Mouse (Mus musculus) forebrain, embryonic 12.5 days (tissue): ENCODE measurements around the gene Tmem131. TPM values are rescaled to one million over a fixed set of nuclear protein-coding genes. Genes with fewer than 3 reads are reported as not detected.

ENCODE experiments used
- ATAC-seq: fragments of 200-750 bp; cut with Nextera tagmentation; 2 replicates; pipeline ENCODE4 v1.8.0; 2017; ENCODE audit warnings: moderate TSS enrichment; ENCODE audit not compliant: low FRiP score
- H3K27ac ChIP-seq: fragments of 300-500 bp; sonication (generic); 2 replicates; pipeline ENCODE4 v1.5.1; 2016; ENCODE audit warnings: mild to moderate bottlenecking
- H3K27me3 ChIP-seq: fragments of 300-500 bp; sonication (generic); 2 replicates; pipeline ENCODE4 v1.6.1; 2016; ENCODE audit warnings: mild to moderate bottlenecking
- H3K36me3 ChIP-seq: fragments of 300-500 bp; sonication (generic); replicated peaks from 2 replicates; pipeline ENCODE4 v1.6.1; 2016; ENCODE audit warnings: mild to moderate bottlenecking
- H3K4me1 ChIP-seq: fragments of 300-500 bp; sonication (generic); 2 replicates; pipeline ENCODE4 v1.6.1; 2016
- H3K4me2 ChIP-seq: fragments of 300-500 bp; sonication (generic); 2 replicates; pipeline ENCODE4 v1.6.1; 2016; ENCODE audit warnings: mild to moderate bottlenecking, moderate library complexity
- H3K4me3 ChIP-seq: fragments of 300-500 bp; sonication (generic); replicated peaks from 2 replicates; pipeline ENCODE4 v1.5.1; 2016; ENCODE audit warnings: mild to moderate bottlenecking
- H3K9ac ChIP-seq: fragments of 300-500 bp; sonication (generic); 2 replicates; pipeline ENCODE4 v1.6.1; 2016; ENCODE audit warnings: mild to moderate bottlenecking
- H3K9me3 ChIP-seq: fragments of 300-500 bp; sonication (generic); 2 replicates; pipeline ENCODE4 v1.6.1; 2016
- WGBS: fragments of 180-500 bp; shearing (Covaris S2); methylation state at CpG from one replicate; pipeline ENCODE4 v1.1.7; 2016; 5-methylcytosine and 5-hydroxymethylcytosine counted together
- polyA plus RNA-seq: library from polyadenylated mRNA; unstranded; fragments of >200 nt; fragmentation: Nextera tagmentation; extraction: Ambion mirVana; gene quantifications from 2 replicates; pipeline ENCODE4 v1.2.1, GENCODE M21; 2016

Gene Tmem131
- polyA plus RNA-seq, 1 experiment from 2014 or later, result 20.4 TPM

GRCm38 (mm10) chr1:36806181-36806905, 137.1 kb downstream of the Tmem131 start:
- no peak overlapping the region for H3K27ac ChIP-seq
- no peaks in the 10 kb centered on the region for H3K4me1 ChIP-seq
- no peak overlapping the region for H3K4me3 ChIP-seq
- no peaks in the 10 kb centered on the region for H3K27me3 ChIP-seq
- no peak overlapping the region for H3K9ac ChIP-seq
- H3K9me3 ChIP-seq, result no peaks in the 10 kb centered on the region
- no peak for ATAC-seq
- WGBS, result 96% methylated on average over 7 of the region's 7 CpGs
- no peak overlapping the region for H3K4me2 ChIP-seq
- peaks cover 93% of the 10 kb centered on the region for H3K36me3 ChIP-seq

GRCm38 (mm10) chr1:36804833-36805232, 138.6 kb downstream of the Tmem131 start:
- Histone ChIP-seq H3K36me3 (peaks cover 83% of the 10 kb centered on the region), H3K27ac (no peak overlapping the region), H3K4me2 (no peak overlapping the region), H3K9ac (no peak overlapping the region), H3K4me1 (no peaks in the 10 kb centered on the region), H3K9me3 (no peaks in the 10 kb centered on the region), H3K27me3 (no peaks in the 10 kb centered on the region), H3K4me3 (no peak overlapping the region)
- ATAC-seq, result no peak
- whole genome bisulfite sequencing, result 96% methylated on average over 4 of the region's 4 CpGs

DNA sequence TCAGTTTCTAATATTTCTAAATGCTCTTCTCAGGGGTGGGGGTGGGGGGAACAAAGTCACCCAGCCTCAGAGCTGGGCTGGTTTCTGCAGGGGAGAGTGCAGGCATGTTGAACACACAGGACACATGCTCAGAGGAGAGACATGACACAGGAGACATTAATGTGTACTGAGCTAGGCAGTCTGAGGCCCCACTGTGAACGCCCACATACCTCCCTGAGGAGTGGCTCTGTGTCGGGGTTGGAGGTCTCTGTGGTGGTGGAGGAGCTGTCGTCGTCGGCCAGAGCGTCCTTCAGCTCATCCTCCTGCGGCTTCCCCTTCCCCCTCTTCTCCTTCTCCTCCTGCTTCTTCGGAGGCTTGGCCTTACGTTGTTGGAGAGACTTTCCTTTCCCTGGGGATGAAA, 139.2 kb downstream of the Tmem131 start:
- Histone ChIP-seq H3K9ac (no peak overlapping the region), H3K9me3 (no peaks in the 10 kb centered on the region), H3K4me2 (no peak overlapping the region), H3K36me3 (peaks cover 83% of the 10 kb centered on the region), H3K4me3 (no peak overlapping the region), H3K27me3 (no peaks in the 10 kb centered on the region), H3K27ac (no peak overlapping the region), H3K4me1 (no peaks in the 10 kb centered on the region)
- WGBS, result 91% methylated on average over 9 of the region's 9 CpGs
- ATAC-seq, result no peak

- no peaks in the 10 kb centered on the region for H3K4me1 ChIP-seq
- no peak for ATAC-seq
- no peak overlapping the region for H3K27ac ChIP-seq
- peaks cover 85% of the 10 kb centered on the region for H3K36me3 ChIP-seq
- WGBS, result 88% methylated on average over 3 of the region's 3 CpGs
- H3K9me3 ChIP-seq, result no peaks in the 10 kb centered on the region
- H3K4me2 ChIP-seq, result no peak overlapping the region
- no peaks in the 10 kb centered on the region for H3K27me3 ChIP-seq
- no peak overlapping the region for H3K9ac ChIP-seq
- no peak overlapping the region for H3K4me3 ChIP-seq
Observed at GRCm38 (mm10) chr1:36800379-36801011, 143.0 kb downstream of the Tmem131 start.

DNA sequence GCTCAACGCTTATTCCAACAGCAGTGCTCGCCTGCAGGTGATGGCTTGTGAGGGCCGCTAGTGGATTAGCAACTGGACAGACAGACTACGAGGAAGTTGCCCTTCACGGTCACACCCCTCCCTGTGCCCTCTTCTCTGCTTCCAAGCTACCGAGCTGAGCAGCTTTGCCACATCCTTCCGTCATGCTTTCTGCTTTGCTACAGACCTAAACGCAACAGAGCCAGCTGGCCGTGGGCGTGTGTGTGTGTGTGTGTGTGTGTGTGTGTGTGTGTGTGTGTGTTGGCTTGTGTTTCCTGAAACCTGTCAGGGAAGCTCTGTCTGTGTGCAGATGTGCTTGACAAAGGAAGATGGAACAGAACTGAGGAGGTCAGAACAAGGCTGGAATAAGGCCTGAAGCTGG, 146.0 kb downstream of the Tmem131 start:
- H3K36me3 ChIP-seq, result peaks cover 88% of the 10 kb centered on the region
- no peaks in the 10 kb centered on the region for H3K4me1 ChIP-seq
- no peak overlapping the region for H3K4me2 ChIP-seq
- no peaks in the 10 kb centered on the region for H3K9me3 ChIP-seq
- ATAC-seq, result no peak
- H3K27me3 ChIP-seq, result no peaks in the 10 kb centered on the region
- WGBS, result 87% methylated on average over 10 of the region's 10 CpGs
- H3K9ac ChIP-seq, result no peak overlapping the region
- H3K4me3 ChIP-seq, result no peak overlapping the region
- no peak overlapping the region for H3K27ac ChIP-seq

DNA sequence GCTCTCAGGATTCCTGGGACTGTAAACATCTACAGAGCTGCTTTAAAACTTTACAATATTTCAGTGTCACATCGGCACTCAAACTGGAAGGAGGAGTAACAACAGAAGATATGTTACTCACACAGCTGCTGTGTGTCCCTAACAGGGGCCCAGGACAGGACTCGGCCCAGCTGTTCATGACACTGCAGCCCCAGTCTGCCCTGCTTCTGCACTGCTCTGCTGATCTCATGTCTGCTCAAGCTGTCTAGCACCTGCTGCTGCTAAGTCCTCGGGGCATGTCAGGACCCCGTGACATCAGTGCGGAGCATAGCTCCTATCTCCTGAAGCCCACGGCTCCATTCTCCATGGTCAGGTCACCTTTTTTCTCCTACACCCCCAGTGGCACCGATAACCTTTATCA, 146.8 kb downstream of the Tmem131 start:
- Histone ChIP-seq H3K9me3 (no peaks in the 10 kb centered on the region), H3K4me1 (no peaks in the 10 kb centered on the region), H3K27ac (no peak overlapping the region), H3K4me3 (no peak overlapping the region), H3K4me2 (no peak overlapping the region), H3K36me3 (peaks cover 84% of the 10 kb centered on the region), H3K9ac (no peak overlapping the region), H3K27me3 (no peaks in the 10 kb centered on the region)
- no peak for ATAC-seq
- WGBS, result 98% methylated on average over 7 of the region's 7 CpGs

DNA sequence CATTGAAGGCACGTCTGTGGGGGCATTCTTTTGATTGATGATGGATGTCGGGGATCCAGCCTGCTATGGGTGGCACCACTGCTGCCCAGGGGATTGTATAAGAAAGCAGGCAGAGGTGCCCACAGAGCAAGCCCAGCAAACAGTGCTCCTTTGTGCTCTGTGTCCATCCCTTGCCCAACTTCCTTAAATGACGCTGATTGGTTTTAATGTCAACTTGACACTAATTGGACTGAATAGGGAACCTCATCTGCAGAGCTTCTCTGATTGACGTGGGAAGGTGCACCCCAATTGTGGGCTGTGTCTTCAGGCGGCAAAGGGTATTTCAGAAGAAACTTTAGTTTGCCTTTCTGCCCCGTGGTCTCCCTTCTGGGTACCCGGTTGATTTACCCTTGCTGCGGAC, 154.1 kb downstream of the Tmem131 start:
- Histone ChIP-seq H3K4me3 (no peak overlapping the region), H3K27ac (no peak overlapping the region), H3K9ac (no peak overlapping the region), H3K4me1 (peaks cover 12% of the 10 kb centered on the region; the same call in 1 of the 2 replicates), H3K36me3 (peaks cover 33% of the 10 kb centered on the region), H3K4me2 (no peak overlapping the region), H3K9me3 (no peaks in the 10 kb centered on the region), H3K27me3 (no peaks in the 10 kb centered on the region)
- WGBS, result 76% methylated on average over 8 of the region's 8 CpGs
- no peak for ATAC-seq

- ATAC-seq, result no peak
- Histone ChIP-seq H3K27ac (no peak overlapping the region), H3K9ac (no peak overlapping the region), H3K4me1 (peaks cover 12% of the 10 kb centered on the region; the same call in 1 of the 2 replicates), H3K9me3 (no peaks in the 10 kb centered on the region), H3K27me3 (no peaks in the 10 kb centered on the region), H3K4me3 (no peak overlapping the region), H3K4me2 (no peak overlapping the region), H3K36me3 (peaks cover 7% of the 10 kb centered on the region)
- 95% methylated on average over 7 of the region's 7 CpGs for WGBS
Observed at GRCm38 (mm10) chr1:36786377-36786776, 157.1 kb downstream of the Tmem131 start.

- Histone ChIP-seq H3K36me3 (no peaks in the 10 kb centered on the region), H3K9me3 (no peaks in the 10 kb centered on the region), H3K4me3 (peak overlapping the region; percentile 43), H3K4me2 (peak overlapping the region; percentile 86), H3K4me1 (peaks cover 12% of the 10 kb centered on the region; the same call in 1 of the 2 replicates), H3K27ac (no peak overlapping the region), H3K9ac (peak overlapping the region; percentile 63), H3K27me3 (no peaks in the 10 kb centered on the region)
- 2% methylated on average over 16 of the region's 16 CpGs for WGBS
- ATAC-seq, result peak; percentile 60
Observed at GRCm38 (mm10) chr1:36785238-36785641, 158.2 kb downstream of the Tmem131 start.

GRCm38 (mm10) chr1:36784365-36785134, 158.9 kb downstream of the Tmem131 start:
- Histone ChIP-seq H3K27ac (peak overlapping the region; percentile 53; the same call in 1 of the 2 replicates), H3K36me3 (no peaks in the 10 kb centered on the region), H3K9me3 (no peaks in the 10 kb centered on the region), H3K27me3 (no peaks in the 10 kb centered on the region), H3K4me1 (peaks cover 12% of the 10 kb centered on the region; the same call in 1 of the 2 replicates), H3K4me3 (peak overlapping the region; percentile 43), H3K9ac (peak overlapping the region; percentile 63), H3K4me2 (peak overlapping the region; percentile 86)
- peak; percentile 88 for ATAC-seq
- WGBS, result 4% methylated on average over 20 of the region's 20 CpGs

- no peak overlapping the region for H3K4me3 ChIP-seq
- no peak overlapping the region for H3K27ac ChIP-seq
- no peaks in the 10 kb centered on the region for H3K9me3 ChIP-seq
- no peaks in the 10 kb centered on the region for H3K36me3 ChIP-seq
- H3K4me2 ChIP-seq, result no peak overlapping the region
- H3K4me1 ChIP-seq, result peaks cover 12% of the 10 kb centered on the region; the same call in 1 of the 2 replicates
- H3K9ac ChIP-seq, result no peak overlapping the region
- no peaks in the 10 kb centered on the region for H3K27me3 ChIP-seq
- ATAC-seq, result no peak
- WGBS, result 85% methylated on average over 11 of the region's 11 CpGs
Observed at GRCm38 (mm10) chr1:36782476-36782875, 161.0 kb downstream of the Tmem131 start.

DNA sequence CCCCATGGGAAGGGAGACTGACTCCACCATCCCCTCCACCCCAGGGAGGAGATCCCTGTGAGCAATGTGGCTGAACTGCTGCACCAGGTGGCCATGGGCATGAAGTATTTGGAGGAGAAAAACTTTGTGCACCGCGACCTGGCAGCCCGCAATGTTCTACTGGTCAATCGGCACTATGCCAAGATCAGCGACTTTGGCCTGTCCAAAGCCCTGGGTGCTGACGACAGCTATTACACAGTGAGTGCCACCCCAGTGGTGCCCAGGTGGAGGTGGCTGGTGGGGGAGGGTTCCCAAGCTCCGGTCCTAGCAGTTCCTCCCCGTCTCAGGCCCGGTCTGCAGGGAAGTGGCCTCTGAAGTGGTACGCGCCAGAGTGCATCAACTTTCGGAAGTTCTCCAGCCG, 162.7 kb downstream of the Tmem131 start:
- Histone ChIP-seq H3K4me2 (no peak overlapping the region), H3K27me3 (no peaks in the 10 kb centered on the region), H3K9ac (no peak overlapping the region), H3K9me3 (no peaks in the 10 kb centered on the region), H3K4me1 (peaks cover 11% of the 10 kb centered on the region; the same call in 1 of the 2 replicates), H3K27ac (no peak overlapping the region), H3K36me3 (no peaks in the 10 kb centered on the region), H3K4me3 (no peak overlapping the region)
- 91% methylated on average over 13 of the region's 13 CpGs for WGBS
- ATAC-seq, result no peak
